Mouse (Mus musculus) kidney, embryonic 14.5 days (tissue): ENCODE results near the gene Fasn. TPM values are rescaled to one million over a fixed set of nuclear protein-coding genes. Genes with fewer than 3 reads are reported as not detected.
"Not testable (repeated sequence)": the region's sequence is repeated elsewhere in the genome, so short reads cannot be mapped to it uniquely, and the experiment has no call there.

Source experiments
- ATAC-seq: fragments of 200-750 bp; cut with Nextera tagmentation; 2 replicates; pipeline ENCODE4 v1.8.0; 2017; ENCODE audit warnings: moderate number of reproducible peaks, mild to moderate bottlenecking, moderate TSS enrichment, moderate library complexity; ENCODE audit not compliant: low FRiP score, low TSS enrichment
- H3K27ac ChIP-seq: fragments of 300-500 bp; sonication (generic); 2 replicates; pipeline ENCODE4 v1.5.1; 2014; ENCODE audit warnings: low read depth, mild to moderate bottlenecking, low read length, moderate library complexity, mixed read lengths
- H3K27me3 ChIP-seq: fragments of 300-500 bp; sonication (generic); 2 replicates; pipeline ENCODE4 v1.6.1; 2014; ENCODE audit warnings: mild to moderate bottlenecking, low read length; ENCODE audit not compliant: control insufficient read depth, insufficient read depth
- H3K36me3 ChIP-seq: fragments of 300-500 bp; sonication (generic); 2 replicates; pipeline ENCODE4 v1.6.1; 2014; ENCODE audit warnings: low read length, mixed read lengths; ENCODE audit not compliant: control insufficient read depth, insufficient read depth
- H3K4me1 ChIP-seq: fragments of 300-500 bp; sonication (generic); 2 replicates; pipeline ENCODE4 v1.6.1; 2014; ENCODE audit warnings: low read length, mixed read lengths; ENCODE audit not compliant: control insufficient read depth, insufficient read depth
- H3K4me2 ChIP-seq: fragments of 300-500 bp; sonication (generic); replicated peaks from 2 replicates; pipeline ENCODE4 v1.6.1; 2014; ENCODE audit warnings: low read depth, mild to moderate bottlenecking, low read length
- H3K4me3 ChIP-seq: fragments of 300-500 bp; sonication (generic); 2 replicates; pipeline ENCODE4 v1.5.1; 2014; ENCODE audit warnings: mild to moderate bottlenecking, low read length
- H3K9ac ChIP-seq: fragments of 300-500 bp; sonication (generic); 2 replicates; pipeline ENCODE4 v1.6.1; 2014; ENCODE audit warnings: low read depth, mild to moderate bottlenecking, low read length, moderate library complexity
- H3K9me3 ChIP-seq: fragments of 300-500 bp; sonication (generic); 2 replicates; pipeline ENCODE4 v1.6.1; 2016; ENCODE audit warnings: low read length; ENCODE audit not compliant: control insufficient read depth
- WGBS: fragments of 180-500 bp; shearing (Covaris S2); extraction: QIAGEN DNeasy Blood & Tissue Kit; methylation state at CpG from one replicate; pipeline ENCODE4 v1.1.7; 2014; 5-methylcytosine and 5-hydroxymethylcytosine counted together
- polyA plus RNA-seq: library from polyadenylated mRNA; unstranded; fragments of >200 nt; fragmentation: Nextera tagmentation; extraction: Ambion mirVana; gene quantifications from 2 replicates; pipeline ENCODE4 v1.2.1, GENCODE M21; 2014

Gene Fasn
- polyA plus RNA-seq = 54.9 and 79.9 TPM in 2 replicates

DNA sequence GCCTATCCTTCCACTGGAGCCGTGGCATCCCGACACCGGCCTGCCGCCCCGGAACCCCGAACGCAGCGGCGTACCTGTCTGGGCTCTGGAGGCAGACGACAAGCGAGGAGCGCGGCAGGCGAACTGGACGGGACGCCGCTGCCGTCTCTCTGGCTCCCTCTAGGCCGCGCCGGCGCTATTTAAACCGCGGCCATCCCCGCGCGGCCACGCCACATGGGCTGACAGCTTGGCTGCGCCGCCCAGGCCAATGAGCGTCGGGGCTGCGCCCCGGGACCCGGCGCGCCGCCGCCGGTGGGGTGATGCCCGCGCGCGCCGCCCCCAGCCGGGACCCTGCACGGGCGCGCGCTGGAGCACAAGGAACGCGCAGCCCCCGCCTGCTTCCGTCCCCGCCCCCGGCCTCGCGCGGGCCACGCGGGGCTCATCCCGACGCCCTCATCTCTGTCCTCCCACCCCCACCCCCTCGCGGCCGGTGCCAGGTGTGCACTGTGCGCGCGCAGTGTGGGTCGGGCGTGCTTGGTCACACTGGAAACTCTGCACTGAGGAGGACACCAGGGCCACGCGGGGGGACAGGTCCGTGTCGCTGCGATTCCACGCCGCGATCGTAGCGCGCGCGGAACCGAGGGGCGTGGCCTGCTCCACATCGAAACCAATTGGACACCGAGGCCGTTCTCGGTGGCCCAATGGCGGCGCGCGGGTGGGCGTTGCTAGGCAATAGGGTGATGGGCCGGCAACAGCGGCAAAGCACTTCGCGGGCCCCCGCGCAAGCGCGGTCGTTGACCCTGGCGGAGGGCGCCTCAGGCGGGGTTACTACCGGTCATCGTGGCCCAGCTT lies at the start of gene Fasn:
Gene Fasn (minus strand): TSS at position 592 of the 831 bp plus-strand sequence.
- Histone ChIP-seq H3K27ac (peak within 1 kb of the TSS; percentile 98), H3K4me2 (peak within 1 kb of the TSS; percentile 96), H3K4me1 (peaks cover 14% of the 10 kb centered on the region), H3K36me3 (peaks cover 27% of the 10 kb centered on the region), H3K27me3 (no peaks in the 10 kb centered on the region), H3K9ac (peak within 1 kb of the TSS; percentile 93), H3K4me3 (peak within 1 kb of the TSS; percentile 89), H3K9me3 (no peaks in the 10 kb centered on the region)
- peak; percentile 91 for ATAC-seq
- WGBS = under 1% methylated on average over 67 of the region's 109 CpGs

GRCm38 (mm10) chr11:120873206-120873605 lies 48.9 kb upstream of the Fasn start:
- Histone ChIP-seq H3K4me3 (no peak overlapping the region), H3K4me1 (no peaks in the 10 kb centered on the region), H3K4me2 (no peak overlapping the region), H3K9ac (no peak overlapping the region), H3K36me3 (peaks cover 11% of the 10 kb centered on the region; the same call in 1 of the 2 replicates), H3K27me3 (no peaks in the 10 kb centered on the region), H3K9me3 (no peaks in the 10 kb centered on the region), H3K27ac (no peak overlapping the region)
- WGBS = 82% methylated on average over 6 of the region's 6 CpGs
- ATAC-seq = no peak

DNA sequence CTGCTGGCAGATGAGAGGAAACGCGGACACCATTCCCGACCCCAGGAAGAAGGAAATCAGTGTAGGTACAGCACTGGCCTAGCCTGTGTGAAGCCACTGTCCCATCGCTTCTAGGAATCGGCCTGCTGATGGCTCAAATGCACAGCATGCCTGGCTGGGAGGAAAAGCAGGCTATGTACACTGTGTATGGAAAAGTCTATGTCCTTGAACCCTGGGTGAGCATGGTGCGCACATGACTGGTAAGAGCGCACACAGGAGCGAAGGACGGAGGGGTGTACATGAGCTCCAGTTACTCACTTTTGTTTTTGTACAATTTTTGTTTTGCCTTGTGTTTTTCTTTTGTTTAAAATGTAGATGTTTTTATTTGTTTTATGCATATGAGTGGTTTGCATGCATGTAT lies 47.2 kb upstream of the Fasn start:
- Histone ChIP-seq H3K4me2 (no peak overlapping the region), H3K4me1 (no peaks in the 10 kb centered on the region), H3K27me3 (no peaks in the 10 kb centered on the region), H3K9ac (no peak overlapping the region), H3K36me3 (peaks cover under 1% of the 10 kb centered on the region; the same call in 1 of the 2 replicates), H3K4me3 (no peak overlapping the region), H3K27ac (no peak overlapping the region), H3K9me3 (no peaks in the 10 kb centered on the region)
- 95% methylated on average over 9 of the region's 9 CpGs for WGBS
- ATAC-seq = no peak

- Histone ChIP-seq H3K27ac (no peak overlapping the region), H3K9ac (no peak overlapping the region), H3K27me3 (no peaks in the 10 kb centered on the region), H3K36me3 (peaks cover 6% of the 10 kb centered on the region; the same call in 1 of the 2 replicates), H3K4me3 (no peak overlapping the region), H3K4me2 (no peak overlapping the region), H3K4me1 (no peaks in the 10 kb centered on the region), H3K9me3 (no peaks in the 10 kb centered on the region)
- no peak for ATAC-seq
- WGBS = 57% methylated on average over 1 of the region's 1 CpGs
Measured at GRCm38 (mm10) chr11:120865816-120866215, 41.5 kb upstream of the Fasn start.

DNA sequence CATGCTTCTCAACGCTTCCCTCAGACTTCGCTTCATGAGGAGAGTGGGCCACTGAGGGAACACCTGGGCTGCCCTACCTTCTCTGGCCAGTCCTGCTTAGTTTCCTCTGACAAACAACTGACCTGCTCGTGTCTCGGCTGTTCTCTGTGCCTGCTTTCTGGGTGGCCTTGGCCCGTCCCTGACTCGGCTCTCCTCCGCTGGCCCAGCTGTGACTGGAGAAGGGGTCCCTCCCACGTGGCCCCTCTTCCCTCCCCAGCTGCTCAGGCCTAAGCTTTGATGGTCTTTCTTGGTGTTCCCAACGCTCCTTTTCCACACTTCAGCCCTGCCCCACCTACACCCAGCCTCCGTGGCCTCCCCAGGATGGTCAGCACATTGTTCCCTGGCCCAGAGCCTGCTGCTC lies 38.5 kb upstream of the Fasn start:
- no peaks in the 10 kb centered on the region for H3K4me1 ChIP-seq
- no peaks in the 10 kb centered on the region for H3K27me3 ChIP-seq
- H3K4me3 ChIP-seq = no peak overlapping the region
- no peak overlapping the region for H3K4me2 ChIP-seq
- no peak overlapping the region for H3K9ac ChIP-seq
- no peak overlapping the region for H3K27ac ChIP-seq
- no peaks in the 10 kb centered on the region for H3K9me3 ChIP-seq
- peaks cover 18% of the 10 kb centered on the region; the same call in 1 of the 2 replicates for H3K36me3 ChIP-seq
- no peak for ATAC-seq
- 56% methylated on average over 10 of the region's 10 CpGs for WGBS

DNA sequence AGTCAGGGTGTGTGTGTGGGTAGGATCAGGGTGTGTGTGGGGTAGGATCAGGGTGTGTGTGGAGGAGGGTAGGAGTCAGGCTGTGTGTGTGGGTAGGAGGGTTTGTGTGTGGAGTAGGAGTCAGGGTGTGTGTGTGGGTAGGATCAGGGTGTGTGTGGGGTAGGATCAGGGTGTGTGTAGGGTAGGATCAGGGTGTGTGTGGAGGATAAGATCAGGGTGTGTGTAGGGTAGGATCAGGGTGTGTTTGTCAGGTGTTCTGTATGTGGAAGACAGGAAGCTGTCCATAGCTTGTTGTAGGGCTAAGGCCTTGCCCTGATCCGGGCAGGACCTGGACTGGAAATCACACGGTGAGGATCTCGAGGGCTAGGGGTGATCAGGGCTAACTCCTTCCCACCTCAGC lies 31.6 kb upstream of the Fasn start:
- peaks cover 19% of the 10 kb centered on the region; the same call in 1 of the 2 replicates for H3K36me3 ChIP-seq
- H3K27ac ChIP-seq = not testable (repeated sequence)
- 100% methylated on average over 3 of the region's 3 CpGs for WGBS

GRCm38 (mm10) chr11:120853788-120854187 lies 29.4 kb upstream of the Fasn start:
- Histone ChIP-seq H3K4me1 (peaks cover 19% of the 10 kb centered on the region; the same call in 1 of the 2 replicates), H3K9me3 (no peaks in the 10 kb centered on the region), H3K4me3 (no peak overlapping the region), H3K36me3 (peaks cover 14% of the 10 kb centered on the region; the same call in 1 of the 2 replicates), H3K9ac (no peak overlapping the region), H3K27ac (peak overlapping the region; percentile 59; the same call in 1 of the 2 replicates), H3K4me2 (no peak overlapping the region), H3K27me3 (no peaks in the 10 kb centered on the region)
- 79% methylated on average over 4 of the region's 4 CpGs for WGBS
- ATAC-seq = no peak

More for the DNA sequence above, 31.6 kb upstream of the Fasn start:
- H3K9me3 ChIP-seq, H3K4me3 ChIP-seq, H3K4me2 ChIP-seq, ATAC-seq, H3K27me3 ChIP-seq, H3K9ac ChIP-seq: not testable (repeated sequence)
- H3K4me1 ChIP-seq = peaks cover 19% of the 10 kb centered on the region; the same call in 1 of the 2 replicates

DNA sequence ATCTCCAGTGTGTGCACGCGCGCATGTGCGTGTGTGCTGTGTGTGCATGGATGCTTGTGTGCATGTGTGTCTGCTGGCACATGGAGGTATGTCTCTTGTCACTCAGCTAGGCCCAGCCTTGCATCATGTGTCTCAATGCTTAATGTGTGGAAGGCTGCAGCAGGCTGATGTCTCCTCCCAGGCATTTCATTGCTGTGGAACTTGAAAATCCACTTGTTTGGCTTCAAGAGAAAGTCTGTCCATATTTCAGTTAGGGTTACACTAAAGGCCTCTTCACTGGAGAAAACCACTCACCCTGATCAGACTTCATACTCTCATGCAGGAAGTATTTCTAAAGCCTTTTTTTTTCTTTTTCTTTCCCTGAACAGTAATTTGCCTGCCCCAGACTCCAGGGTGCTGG lies 28.8 kb upstream of the Fasn start:
- no peak overlapping the region for H3K4me2 ChIP-seq
- H3K27me3 ChIP-seq = no peaks in the 10 kb centered on the region
- no peak overlapping the region for H3K9ac ChIP-seq
- H3K27ac ChIP-seq = peak overlapping the region; percentile 49; the same call in 1 of the 2 replicates
- 98% methylated on average over 4 of the region's 4 CpGs for WGBS
- no peaks in the 10 kb centered on the region for H3K9me3 ChIP-seq
- H3K4me3 ChIP-seq = no peak overlapping the region
- peaks cover 19% of the 10 kb centered on the region; the same call in 1 of the 2 replicates for H3K4me1 ChIP-seq
- no peak for ATAC-seq
- peaks cover 9% of the 10 kb centered on the region; the same call in 1 of the 2 replicates for H3K36me3 ChIP-seq
